Mouse (Mus musculus): ENCODE measurements at regions not wholly inside any gene's neighbourhood (a gene's known extent, or its start where the extent isn't known, plus 50 kb on each side); places are given as distances from the start of the nearest gene placed in this dataset.
A peak's percentile ranks its signal among the peaks of the same experiment; 100 is the strongest.
"Not testable (repeated sequence)": the region's sequence is repeated elsewhere in the genome, so short reads cannot be mapped to it uniquely, and the experiment has no call there.

DNA sequence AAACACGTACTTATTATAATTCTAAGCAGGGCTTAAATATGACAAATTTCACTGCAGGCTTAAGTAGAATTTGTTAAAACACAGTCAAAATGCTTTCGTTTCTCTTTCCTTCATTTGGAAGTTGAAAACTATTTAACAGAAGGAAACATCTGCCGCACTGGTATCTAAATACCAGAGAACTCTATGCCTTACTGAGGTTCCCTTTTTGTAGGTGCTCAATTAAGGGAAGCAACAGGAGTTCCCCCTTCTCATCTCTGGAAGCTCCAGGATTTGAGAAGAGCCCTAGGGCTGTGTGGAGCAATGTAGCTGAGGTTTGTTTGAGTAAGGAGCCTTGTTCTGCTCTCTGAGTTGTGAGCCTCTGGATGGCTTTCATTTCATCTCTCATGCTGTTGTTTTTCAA, 177.1 kb upstream of the Arhgap18 start:
- no peak for DNase-seq (ENCODE audit: extremely low spot score in 1 of 2, low spot score in 1 of 2)

DNA sequence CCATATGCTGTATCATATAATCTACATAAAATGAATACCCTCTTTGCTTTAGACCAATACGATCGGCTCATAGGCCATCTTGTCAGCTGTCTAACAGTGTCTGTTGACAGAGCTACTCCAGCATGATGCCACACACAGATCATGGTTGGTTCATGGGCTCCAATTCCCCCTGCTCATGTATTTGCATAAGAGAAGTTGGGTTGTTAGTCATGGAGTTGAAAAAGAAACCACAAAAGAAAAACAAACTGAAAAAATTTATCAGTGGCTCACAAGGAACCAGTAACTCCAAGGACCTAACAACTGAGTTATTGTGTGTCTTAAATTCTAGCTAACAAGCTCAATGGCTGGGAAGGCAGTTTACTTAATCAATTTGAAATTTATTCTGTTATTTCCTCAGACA, 176.1 kb upstream of the Arhgap18 start:
- DNase-seq (ENCODE audit: extremely low spot score in 1 of 2, low spot score in 1 of 2) = no peak

DNA sequence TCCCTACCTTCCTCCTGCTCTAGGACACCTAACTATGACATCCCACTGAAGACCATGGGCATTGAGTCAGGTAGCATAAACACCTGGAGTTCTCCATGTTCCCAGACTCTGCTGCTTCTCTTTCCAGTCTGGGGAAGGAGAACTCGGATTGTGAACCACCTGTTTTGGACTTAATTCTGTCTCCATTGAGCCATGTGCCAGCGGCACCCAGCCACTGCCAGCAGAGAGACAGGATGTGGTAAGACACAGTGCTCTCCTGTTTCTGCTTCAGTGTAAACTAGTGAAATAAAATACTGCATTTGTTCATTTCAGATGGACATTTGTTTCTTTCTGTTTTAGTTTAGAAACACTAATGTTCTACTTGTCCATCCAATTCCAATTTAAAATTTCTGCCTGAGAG, 168.1 kb upstream of the Arhgap18 start:
- no peak for DNase-seq (ENCODE audit: extremely low spot score in 1 of 2, low spot score in 1 of 2)

DNA sequence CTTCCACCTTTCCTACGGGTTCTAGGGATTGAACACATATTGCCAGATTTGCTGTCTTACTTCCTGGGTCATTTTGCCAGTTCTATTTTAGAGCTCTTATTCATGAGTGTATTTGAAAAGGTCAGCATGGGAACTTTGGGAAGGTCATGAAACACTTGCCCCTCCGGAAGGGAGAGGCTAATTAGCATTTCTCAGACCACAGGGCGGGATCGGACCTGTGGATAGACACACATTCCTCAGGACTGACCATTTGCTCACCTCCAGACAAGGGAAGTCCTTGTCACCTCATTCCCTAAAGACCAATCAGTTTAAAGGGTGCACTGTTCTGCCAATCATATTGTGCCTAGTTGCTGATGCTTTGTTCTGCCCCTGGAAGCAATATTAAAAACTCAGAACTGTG, 146.1 kb upstream of the Arhgap18 start:
- DNase-seq (ENCODE audit: extremely low spot score in 1 of 2, low spot score in 1 of 2) = not testable (repeated sequence)

DNA sequence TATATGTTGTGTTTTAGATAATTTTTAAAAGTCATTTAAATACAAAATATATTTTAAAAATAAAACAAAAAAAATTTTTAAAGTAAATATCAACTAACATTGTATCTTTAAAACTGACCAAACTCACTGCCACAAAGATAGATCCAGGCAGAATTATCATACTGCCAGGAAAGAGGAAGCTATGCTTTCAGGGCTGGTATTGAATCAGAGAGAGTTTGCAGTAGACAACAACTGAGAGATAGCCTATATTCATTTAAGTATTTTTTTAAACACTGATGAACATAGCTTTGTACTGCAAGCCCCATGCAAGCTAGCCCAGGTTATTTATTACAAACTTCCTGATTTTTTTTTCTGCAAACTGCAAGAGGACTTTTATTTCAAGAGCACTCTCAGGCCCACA, 142.0 kb upstream of the Arhgap18 start:
- DNase-seq (ENCODE audit: extremely low spot score in 1 of 2, low spot score in 1 of 2) = no peak

DNA sequence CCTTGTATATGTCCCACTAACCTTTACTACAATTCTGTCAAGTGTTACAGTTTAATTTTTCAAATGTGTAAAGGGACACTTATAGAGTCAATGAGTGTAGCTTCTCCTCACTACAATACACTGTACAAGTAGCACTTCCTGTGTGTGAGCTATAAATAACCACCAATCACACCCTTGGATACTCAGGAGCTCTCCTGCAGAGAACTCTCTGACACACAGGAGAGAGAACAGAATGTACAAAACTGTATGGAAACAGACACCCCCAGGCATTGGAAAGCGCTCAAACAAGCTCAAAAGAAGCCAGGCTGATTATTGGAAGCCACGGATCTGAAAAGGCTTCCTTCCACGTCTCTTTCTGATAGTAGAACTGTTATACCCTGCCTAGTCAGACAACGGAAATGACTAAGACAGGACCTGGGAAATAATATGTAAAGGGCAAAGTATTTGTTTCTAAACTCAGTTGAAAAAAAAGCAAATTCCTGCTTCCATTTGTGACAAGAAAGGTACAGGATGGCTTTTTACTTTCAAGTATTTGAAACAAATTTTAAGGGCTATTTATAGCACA, 122.9 kb upstream of the Arhgap18 start:
- DNase-seq (ENCODE audit: extremely low spot score in 1 of 2, low spot score in 1 of 2) = no peak

DNA sequence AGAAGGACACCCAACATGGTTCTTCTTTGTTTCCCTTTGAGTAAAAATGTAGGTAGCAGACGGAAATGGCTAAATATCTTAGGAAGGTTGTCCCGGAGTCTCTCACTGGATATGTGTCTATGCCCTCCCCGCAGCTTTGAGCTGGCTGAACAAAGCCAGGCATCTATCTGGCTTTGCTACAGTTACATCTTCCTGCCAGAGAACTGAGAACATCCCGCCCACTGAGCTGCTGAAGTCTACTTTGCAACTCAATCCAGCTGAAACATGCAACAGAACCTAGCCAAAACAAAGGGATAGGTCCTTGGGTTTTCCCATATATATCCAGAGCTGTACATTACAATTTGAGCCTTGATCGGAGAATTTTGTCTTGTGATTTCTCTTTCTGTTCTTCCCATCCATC, 121.0 kb upstream of the Arhgap18 start:
- DNase-seq (ENCODE audit: extremely low spot score in 1 of 2, low spot score in 1 of 2) = no peak

DNA sequence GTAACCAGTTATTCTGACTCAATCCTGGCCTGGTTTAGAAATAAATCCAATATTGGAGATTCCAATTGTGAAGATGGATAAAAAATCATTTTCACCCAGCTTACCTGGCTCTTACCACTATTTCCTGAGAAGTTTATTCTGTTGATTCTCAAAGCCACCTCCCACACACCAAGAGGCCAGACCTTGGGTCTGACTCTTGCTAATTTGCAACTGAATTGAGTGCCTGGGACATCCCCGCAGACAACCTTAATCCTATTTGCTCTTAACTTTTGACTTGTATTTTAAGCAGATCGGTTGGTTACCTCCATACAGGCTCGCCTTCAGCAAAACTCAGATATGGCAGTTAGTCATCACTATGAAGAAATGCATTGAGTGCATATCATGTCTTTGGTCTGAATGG, 115.8 kb upstream of the Arhgap18 start:
- DNase-seq (ENCODE audit: extremely low spot score in 1 of 2, low spot score in 1 of 2) = no peak

DNA sequence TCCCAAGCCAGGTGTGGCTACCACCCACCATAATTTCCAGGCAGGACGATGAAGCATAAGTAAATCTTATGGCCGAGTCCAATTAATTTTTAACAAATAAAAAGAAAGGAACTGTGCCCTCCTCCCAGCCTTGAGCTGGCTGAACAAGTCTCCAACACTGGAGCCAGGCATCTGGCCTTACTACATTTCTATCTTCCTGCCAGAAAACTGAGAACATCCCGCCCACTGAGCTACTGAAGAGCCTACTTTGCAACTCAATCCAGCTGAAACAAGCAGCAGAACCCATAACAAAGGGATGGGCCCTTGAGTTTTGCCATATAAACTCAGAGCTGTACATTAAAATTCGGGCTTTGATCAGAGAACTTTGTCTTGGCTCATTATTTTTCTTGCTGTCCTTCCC, 115.2 kb upstream of the Arhgap18 start:
- DNase-seq (ENCODE audit: extremely low spot score in 1 of 2, low spot score in 1 of 2) = no peak

DNA sequence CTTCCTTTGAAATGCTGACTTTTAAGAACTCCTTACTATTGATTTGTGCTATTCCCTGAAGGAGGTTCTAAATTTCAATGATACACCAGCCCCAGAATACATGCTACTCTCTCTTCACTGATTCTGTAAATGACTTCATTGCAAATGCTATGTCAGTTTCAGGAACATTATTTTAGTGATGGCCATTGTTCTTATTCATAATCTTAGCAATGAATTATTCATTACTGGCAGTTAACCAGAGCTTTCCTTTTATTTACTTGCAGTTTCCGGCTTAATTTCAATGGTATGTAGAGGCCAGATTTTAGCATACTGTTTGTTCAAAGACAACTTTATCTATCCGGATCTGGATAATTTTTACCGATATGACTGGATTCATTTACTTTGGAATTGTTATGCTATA, 114.1 kb upstream of the Arhgap18 start:
- no peak for DNase-seq (ENCODE audit: extremely low spot score in 1 of 2, low spot score in 1 of 2)

DNA sequence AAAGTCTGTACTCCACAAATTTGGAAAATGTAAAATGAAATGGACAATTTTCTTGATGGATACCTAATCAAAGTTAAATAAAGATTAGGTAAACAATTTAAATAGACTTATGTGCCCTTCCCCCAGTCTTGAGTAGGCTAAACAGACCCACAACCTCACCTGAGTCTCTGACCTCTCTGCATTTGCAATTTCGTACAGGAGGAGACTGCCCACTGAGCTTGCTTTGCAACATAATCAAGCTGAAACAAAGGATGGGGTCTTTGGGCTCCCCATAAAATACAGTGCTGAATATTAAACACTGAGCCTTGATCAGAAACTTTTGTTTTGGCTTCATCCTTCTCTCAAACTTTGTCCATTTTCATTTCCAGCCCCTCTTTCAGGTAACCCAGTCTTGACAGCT, 100.1 kb upstream of the Arhgap18 start:
- no peak for DNase-seq (ENCODE audit: extremely low spot score in 1 of 2, low spot score in 1 of 2)

DNA sequence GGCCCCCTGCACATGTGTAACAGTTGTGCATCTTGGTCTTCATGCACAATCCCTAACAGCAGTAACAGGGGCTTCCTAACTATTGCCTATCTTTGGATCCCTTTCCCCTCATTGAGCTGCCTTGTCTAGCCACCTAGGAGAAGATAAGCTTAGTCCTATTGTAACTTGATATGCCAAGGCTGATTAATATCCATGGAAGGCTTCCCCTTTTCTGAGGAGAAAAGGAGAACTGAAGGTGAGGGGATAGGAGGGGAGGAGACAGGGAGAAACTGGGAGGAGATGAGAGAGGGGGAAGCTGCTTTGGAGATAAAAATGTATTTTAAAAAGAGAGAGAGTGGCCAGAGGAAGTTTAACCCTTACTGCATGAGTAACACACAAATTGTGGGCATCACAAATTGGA, 89.0 kb upstream of the Arhgap18 start:
- no peak for DNase-seq (ENCODE audit: extremely low spot score in 1 of 2, low spot score in 1 of 2)

DNA sequence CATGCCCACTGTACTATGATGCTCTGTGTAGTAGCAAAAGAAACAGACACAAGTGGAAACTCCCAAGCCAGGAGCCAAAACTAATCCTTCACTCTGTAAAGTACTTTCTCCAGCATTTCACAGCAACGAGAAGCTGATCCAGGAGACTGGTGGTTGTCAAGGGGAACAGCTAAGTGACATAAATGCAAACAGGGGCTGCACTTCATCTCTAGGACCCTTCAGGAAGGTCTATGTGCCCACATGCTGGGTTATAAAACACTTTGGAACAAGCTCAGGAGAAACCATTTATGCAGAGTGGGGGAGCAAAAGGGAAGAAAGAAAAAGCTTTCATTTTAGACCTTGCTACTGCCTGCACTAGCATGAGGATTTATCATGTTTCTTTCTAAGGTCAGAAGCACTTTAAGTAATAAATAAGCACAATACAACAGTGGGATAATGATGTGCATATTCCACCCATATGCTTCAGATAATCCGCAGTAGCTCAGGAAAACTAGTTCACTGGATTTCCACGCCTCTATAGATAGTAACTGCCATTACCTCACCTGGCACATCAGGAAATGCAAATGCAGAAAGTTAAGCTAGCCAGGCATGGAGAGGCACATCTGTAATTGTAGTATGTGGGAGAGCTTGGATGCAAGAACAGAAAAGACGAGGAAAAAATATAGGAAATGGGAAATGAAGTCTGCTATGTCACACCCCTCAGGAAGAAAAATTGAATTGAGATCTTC, 73.6 kb upstream of the Arhgap18 start:
- no peak for DNase-seq (ENCODE audit: extremely low spot score in 1 of 2, low spot score in 1 of 2)

DNA sequence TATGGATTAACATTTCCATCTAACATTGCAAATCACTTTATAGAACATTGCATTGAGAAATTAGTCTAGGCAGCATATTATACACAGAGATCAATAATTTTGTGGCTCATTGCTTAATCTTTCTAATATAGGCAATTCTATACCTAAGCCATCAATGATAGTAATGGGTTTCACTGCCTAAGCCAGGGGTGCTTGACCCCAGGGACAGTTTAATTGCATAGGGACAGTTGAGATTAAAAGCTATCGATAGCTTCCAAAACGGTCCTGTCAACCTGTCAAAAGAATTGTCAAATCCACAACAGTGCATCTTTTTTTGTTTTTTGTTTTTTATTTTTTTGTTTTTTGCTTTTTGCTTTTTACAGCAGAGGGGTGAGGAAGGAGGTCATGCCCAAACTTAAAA, 58.5 kb upstream of the Arhgap18 start:
- no peak for DNase-seq (ENCODE audit: extremely low spot score in 1 of 2, low spot score in 1 of 2)

DNA sequence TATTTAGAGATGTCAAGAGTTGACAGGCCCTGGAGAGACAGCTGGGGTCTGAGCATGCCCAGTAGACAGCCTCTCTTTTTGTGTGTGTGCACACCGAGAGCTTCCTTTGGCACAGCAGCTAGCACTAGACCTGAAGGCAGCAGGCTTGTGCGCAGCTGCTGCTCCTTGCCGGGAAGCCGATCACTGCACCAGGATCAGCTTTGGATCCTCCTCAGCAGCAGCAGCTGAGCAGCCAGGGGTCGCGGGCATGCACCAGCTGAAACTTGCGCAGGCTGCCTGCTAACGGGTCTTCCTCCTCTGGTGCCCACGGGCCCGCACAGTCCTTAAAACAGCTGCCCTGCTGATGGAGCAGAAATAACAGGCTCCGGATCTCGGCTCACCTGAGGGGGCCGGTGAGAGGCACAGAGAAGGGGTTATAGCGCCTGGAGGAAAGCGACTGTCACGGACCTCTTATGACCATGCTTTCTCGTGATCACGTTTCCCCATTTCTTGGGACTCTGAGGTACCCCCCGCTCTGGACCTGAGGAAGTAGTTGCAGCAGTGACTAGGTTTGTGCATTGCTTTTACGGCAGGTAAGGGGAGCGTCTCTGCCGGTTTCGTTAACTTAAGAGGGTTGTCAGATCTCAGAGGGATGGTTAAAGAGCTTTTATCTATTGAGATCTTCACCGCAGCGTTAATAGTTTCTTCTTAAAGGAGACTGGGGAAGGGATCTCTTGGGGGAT, 57.8 kb upstream of the Arhgap18 start:
- DNase-seq (ENCODE audit: extremely low spot score in 1 of 2, low spot score in 1 of 2) = peak; percentile 24 to 70

All from frontal cortex, adult 2 months (tissue).